Mouse (Mus musculus) layer of hippocampus, adult 9-10 months (tissue): ENCODE data around the gene Mcm9.
"Not testable (repeated sequence)": the region's sequence is repeated elsewhere in the genome, so short reads cannot be mapped to it uniquely, and the experiment has no call there.

ENCODE experiments used
- DNase-seq: peaks from one replicate; pipeline ENCODE4 v3.0.0; 2022; ENCODE audit warnings: low spot score

Mcm9 gene

DNA sequence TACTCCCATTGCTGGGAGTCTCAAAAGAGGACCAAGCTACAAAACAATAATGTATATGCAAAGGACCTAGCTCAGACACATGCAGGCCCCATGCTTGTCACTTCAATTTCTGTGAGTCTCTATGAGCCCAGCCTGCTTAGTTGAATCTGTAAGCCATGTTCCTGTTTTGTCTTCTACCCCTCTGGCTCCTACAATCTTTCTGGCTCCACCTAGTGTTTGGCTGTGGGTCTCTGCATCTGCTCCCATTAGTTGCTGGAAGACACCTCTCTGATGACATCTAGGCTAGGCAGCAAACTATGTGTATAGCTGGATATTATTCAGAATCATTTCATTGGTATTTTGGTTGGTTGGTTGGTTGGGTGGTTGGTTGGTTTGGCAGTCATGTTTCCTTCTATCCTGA is 130.7 kb downstream of the Mcm9 start:
- DNase-seq = no peak

DNA sequence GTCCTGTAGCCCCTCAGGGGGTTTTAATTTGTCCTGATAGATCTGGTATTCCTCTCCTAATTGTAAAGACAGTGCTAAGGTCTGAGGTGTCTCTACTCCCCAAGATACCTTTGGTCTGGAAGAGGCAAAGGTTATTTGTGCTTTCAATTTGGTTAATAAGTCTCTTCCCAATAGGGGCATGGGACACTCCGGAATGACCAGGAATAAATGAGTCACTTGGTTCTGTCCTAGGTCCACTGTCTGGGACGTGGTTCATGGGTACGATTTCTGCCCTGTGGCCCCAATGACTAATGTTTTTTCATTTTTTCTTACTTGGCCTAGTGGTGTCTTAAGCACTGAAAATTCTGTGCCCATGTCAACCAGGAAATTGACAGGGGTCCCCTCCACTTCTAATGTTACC is 134.9 kb downstream of the Mcm9 start:
- not testable (repeated sequence) for DNase-seq

DNA sequence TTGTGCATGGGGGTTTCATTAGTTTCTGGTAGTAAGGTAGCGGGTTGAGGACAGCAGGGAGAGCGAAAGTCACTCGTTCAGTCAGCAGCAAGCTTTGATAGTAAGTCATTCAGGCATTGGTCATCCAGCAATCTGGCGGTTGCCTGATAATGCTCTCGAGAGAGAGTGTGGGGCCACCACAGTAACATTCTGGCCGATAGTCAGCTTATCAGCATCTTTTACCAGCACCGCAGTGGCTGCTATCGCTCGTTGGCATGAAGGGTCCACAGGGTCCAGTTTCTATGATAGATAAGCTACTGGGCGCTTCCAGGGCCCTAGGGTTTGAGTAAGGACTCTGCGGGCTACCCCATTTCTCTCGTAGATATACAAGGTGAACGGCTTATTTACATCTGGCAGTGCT is 136.3 kb downstream of the Mcm9 start:
- DNase-seq = no peak
